Mouse (Mus musculus): ENCODE measurements at regions not wholly inside any gene's neighbourhood (a gene's known extent, or its start where the extent isn't known, plus 50 kb on each side); places are given as distances from the start of the nearest gene placed in this dataset. TPM values are rescaled to one million over a fixed set of nuclear protein-coding genes. Genes with fewer than 3 reads are reported as not detected.
A peak's percentile ranks its signal among the peaks of the same experiment; 100 is the strongest.

DNA sequence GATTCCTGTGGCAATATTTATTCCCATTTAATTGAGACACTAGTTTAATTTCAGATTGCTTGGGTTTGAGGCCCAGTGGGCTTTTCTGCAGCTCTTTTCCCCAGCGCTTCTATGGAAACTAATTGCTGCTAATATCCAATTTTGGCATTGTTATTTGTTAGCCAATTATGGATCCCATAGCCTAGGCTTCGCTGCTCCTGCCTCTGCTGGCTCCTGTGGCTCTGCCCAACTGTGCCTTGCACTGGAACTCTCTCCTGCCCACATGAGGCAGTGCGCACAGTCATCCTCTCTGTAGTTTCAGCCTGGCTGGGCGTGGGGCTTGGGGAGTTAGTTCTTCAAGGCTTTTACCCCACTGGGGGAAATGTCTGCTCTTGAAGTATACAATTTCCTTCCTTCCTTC lies 491.8 kb downstream of the Prss52 start:
- Histone ChIP-seq H3K9me3 (no peaks in the 10 kb centered on the region), H3K36me3 (no peaks in the 10 kb centered on the region), H3K4me3 (no peak overlapping the region), H3K27me3 (replicated peaks) (peaks cover 57% of the 10 kb centered on the region), H3K4me2 (no peak overlapping the region), H3K9ac (no peak overlapping the region), H3K27ac (replicated peaks) (no peak overlapping the region), H3K4me1 (0 out of 2 replicates have a peak, but pooled peaks cover 6% of the 10 kb centered on the region)
- 83% methylated on average over 4 of the region's 4 CpGs for WGBS
- ATAC-seq (ENCODE audit: extremely low read depth, insufficient number of reproducible peaks, low FRiP score, low TSS enrichment): no peak

DNA sequence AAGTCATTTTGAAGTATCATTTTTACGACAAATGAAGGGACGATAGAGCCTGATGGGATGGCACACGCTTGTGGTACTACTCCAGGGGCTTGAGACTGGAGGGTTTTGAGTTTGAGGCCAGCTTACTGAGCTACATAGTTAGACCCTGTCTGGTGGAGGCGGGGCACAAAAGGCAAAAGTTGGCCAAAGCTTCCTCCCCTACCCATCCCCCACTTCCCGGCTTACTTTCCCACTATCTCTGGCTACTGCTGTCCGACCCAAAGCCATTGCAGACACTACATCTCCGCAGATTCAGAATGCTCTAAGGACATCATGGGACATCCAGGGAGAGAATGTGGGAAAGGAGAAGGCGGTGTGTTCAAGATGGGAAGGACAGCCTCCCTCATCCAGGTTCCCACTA lies 493.1 kb downstream of the Prss52 start:
- 49% methylated on average over 8 of the region's 8 CpGs for WGBS
- Histone ChIP-seq H3K9me3 (no peaks in the 10 kb centered on the region), H3K4me1 (0 out of 2 replicates have a peak, but pooled peaks cover 5% of the 10 kb centered on the region), H3K4me3 (no peak overlapping the region), H3K9ac (no peak overlapping the region), H3K36me3 (no peaks in the 10 kb centered on the region), H3K27me3 (replicated peaks) (peaks cover 44% of the 10 kb centered on the region), H3K27ac (replicated peaks) (no peak overlapping the region), H3K4me2 (no peak overlapping the region)
- no peak for ATAC-seq (ENCODE audit: extremely low read depth, insufficient number of reproducible peaks, low FRiP score, low TSS enrichment)

MicroRNAs in the stretch of these regions (microRNA counts, 519-probe panel; counts per million panel counts)
- microRNA mmu-miR-124: 209 counts per million, percentile 61 among the panel's probes with 10 or more counts

Small RNA genes lying in the stretch of these regions (microRNA-seq; reads per million reads assigned to microRNA genes)
- not detected for gene Mir124a-1
- gene Mir3078: not detected

Data from heart, embryonic 13.5 days (tissue).